Mouse (Mus musculus) ovary, postnatal 36 days (tissue): ENCODE data around the gene Hcrt.
A peak's percentile ranks its signal among the peaks of the same experiment; 100 is the strongest.

Experiments used
- DNase-seq: peaks from one replicate; pipeline ENCODE4 v3.0.0; 2022; ENCODE audit warnings: low spot score, mixed read lengths

The Hcrt gene

GRCm38 (mm10) chr11:100711783-100712615, 50.7 kb downstream of the Hcrt start, which contains the start of gene Kat2a:
Gene Kat2a, minus strand, starts transcription at chr11:100712465.
- peak; percentile 87 for DNase-seq
